Mouse (Mus musculus): ENCODE measurements around the gene Runx2.

DNA sequence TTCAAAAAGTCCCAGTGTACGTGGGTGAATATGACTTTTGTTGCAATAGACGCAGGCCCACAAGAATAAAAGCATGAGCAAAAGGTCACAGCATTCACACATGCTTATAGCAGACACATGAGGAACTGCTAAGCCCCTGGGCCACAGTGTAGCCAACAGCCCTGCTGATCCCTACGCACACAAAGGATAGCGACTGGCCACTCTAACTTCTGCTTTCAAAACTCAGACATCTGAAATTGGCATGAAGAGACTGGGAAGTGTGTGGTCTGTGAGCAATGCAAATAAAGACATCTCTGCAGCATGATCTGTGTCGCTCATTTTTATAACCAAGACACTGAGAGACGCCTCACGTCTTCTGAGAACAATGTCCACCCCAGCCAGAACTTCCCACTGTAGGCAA lies 150.7 kb downstream of the Runx2 start:
- TF ChIP-seq GATA1 (IDR thresholded peaks at IDR 0.05; ENCODE audit: borderline replicate concordance, low read length) = no peak
- TF ChIP-seq FLI1 (IDR thresholded peaks at IDR 0.05; ENCODE audit: low read length) = no peak
